Mouse (Mus musculus) liver, embryonic 14 days (tissue): ENCODE data around the gene Fam214a. TPM values are rescaled to one million over a fixed set of nuclear protein-coding genes. Genes with fewer than 3 reads are reported as not detected.

Experiments
- polyA plus RNA-seq: library from polyadenylated mRNA; depleted of rRNA; stranded (reverse); fragments of >200 nt; gene quantifications from 2 replicates; pipeline ENCODE4 v1.2.3, GENCODE M21; 2012; rRNA removed

Fam214a gene
- polyA plus RNA-seq, result 0.89 and 1.1 TPM in 2 replicates

DNA sequence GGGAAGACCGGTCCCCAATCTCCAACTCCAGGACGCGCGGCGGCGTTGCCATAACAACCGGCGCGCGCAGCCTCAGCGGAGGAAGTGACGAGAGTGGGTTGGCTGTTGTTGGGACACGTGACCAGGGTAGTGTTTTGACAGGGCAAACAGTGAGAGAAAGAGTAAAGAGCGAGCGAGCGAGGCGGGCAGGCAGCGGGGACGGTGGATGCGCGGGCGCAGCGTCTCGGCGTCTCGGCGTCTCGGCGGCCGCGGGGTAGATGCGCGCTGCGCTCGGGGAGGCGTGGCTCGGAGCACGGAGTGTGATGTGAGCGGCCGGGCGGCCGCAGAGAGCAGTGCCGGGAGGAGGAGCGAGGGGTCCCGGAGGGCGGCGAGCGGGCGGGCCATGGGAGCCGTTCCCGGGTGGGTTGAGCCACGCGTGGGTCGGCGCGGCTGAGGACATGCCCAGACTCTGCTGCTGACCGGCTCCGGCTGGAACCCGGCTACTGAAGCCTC lies at the start of gene Fam214a:
Fam214a (plus strand) TSS at position 129 of the 492 bp plus-strand sequence.

DNA sequence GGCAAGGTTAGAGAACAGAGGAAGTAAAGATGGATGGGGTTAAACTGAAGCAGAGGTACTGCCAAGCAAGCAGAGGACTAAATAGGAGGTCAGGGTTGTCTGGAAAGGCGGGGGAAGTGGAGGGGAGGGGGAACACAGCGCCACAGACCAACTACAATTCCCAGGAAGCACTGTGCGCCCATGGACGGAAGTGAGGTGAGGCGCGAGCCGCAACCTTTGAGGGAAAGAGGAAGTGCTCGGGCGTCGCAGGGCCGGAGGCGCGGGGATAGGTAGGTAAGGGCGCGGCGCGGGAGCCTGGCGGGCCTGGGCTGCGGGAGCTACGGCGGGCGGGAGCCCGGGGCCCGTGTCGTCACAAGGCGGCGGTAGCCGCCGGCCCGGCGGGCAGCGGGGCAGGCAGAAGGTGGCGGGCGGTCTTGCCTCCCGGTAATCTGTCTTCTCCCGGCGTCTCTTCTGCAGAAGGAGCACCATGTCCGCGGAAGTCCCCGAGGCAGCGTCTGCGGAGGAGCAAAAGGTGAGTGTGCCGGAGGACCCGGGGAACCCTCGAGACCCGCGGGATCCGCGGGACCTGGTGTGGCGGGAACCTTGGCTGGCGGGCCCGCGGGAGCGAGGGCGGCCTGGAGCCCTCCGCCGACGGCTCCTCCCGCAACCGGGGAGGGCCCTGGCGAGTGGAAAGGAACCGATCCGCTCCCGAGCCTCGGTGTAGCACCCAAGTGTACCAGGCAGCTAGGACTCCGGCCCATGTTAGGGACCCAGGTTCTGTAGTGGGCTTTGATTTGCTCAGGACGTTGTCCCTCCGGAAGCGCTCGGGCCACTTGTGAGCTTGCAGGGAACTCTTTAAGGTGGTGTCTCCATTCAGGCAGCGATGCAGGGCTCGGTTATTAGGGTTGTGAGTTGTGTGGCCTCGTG lies 85.0 kb downstream of the Fam214a start, which contains the start of gene Arpp19:
Arpp19 (plus strand) TSS at position 164 of the 906 bp plus-strand sequence.

DNA sequence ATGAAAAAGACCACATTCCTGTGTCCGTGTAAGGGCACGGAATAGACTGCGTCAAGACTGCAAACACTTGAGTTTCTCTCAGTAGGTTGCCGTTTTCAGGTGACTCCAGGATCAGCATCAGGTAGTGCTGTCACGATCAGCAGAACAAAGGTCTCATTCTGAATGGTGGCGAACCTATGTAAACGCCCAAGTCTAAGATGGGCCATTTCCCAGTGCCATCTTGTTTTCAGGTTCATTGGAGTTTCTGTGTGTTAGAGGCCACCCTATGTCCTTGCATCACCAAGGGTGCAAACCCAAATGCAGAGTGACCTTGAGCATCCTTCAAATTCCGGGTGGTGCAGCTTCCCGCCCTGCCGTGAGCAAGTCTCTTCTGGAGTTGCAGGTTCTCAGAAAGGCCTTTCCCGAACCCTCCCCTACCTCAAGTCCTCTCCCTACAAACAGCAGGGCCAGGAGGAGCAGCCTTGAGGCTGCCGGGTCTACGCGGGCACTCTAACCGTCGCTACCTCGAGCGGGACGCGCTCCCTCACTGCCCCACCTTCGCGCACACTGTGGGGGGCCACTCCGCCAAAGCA lies 117.9 kb downstream of the Fam214a start, which contains the start of gene Myo5a:
Myo5a (plus strand) TSS at position 559 of the 572 bp plus-strand sequence.

Other genes starting within 250 kb of the Fam214a start
- 0.84 and 1.0 TPM in 2 replicates for gene Onecut1, start 91.0 kb upstream of the Fam214a start, polyA plus RNA-seq
- gene Arpp19, start 84.7 kb downstream of the Fam214a start, polyA plus RNA-seq, result 39.7 and 46.9 TPM in 2 replicates
- 1.3 and 2.0 TPM in 2 replicates for gene Myo5a, start 118.1 kb downstream of the Fam214a start, polyA plus RNA-seq